Mouse (Mus musculus) embryonic facial prominence, embryonic 11.5 days (tissue): ENCODE measurements around the gene Vmn2r77. TPM values are rescaled to one million over a fixed set of nuclear protein-coding genes. Genes with fewer than 3 reads are reported as not detected.

Experiments used
- polyA plus RNA-seq: library from polyadenylated mRNA; unstranded; fragments of >200 nt; fragmentation: Nextera tagmentation; extraction: Ambion mirVana; gene quantifications from 2 replicates; pipeline ENCODE4 v1.2.1, GENCODE M21; 2014

Gene Vmn2r77
- polyA plus RNA-seq, 1 experiment from 2014 or later: not detected

Other genes with a start within 250 kb of the Vmn2r77 start
- not detected in 2 replicates for gene Olfr295, start 211.2 kb upstream of the Vmn2r77 start, polyA plus RNA-seq
- not detected in 2 replicates for gene Olfr294, start 178.4 kb upstream of the Vmn2r77 start, polyA plus RNA-seq
- not detected in 2 replicates for gene Olfr293, start 146.0 kb upstream of the Vmn2r77 start, polyA plus RNA-seq
- not detected in 2 replicates for gene Olfr292, start 106.7 kb upstream of the Vmn2r77 start, polyA plus RNA-seq
- gene Folh1, start 19.1 kb upstream of the Vmn2r77 start, polyA plus RNA-seq: 0.24 and 0.63 TPM in 2 replicates
- gene Vmn2r78, start 120.1 kb downstream of the Vmn2r77 start, polyA plus RNA-seq: not detected in 2 replicates
- not detected in 2 replicates for gene Vmn2r79, start 201.1 kb downstream of the Vmn2r77 start, polyA plus RNA-seq